Mouse (Mus musculus): ENCODE measurements around the gene Txnrd1. TPM values are rescaled to one million over a fixed set of nuclear protein-coding genes. Genes with fewer than 3 reads are reported as not detected.

The Txnrd1 gene
- total RNA-seq, 2 experiments from 2014 or later, result 43.0 to 43.4 TPM

DNA sequence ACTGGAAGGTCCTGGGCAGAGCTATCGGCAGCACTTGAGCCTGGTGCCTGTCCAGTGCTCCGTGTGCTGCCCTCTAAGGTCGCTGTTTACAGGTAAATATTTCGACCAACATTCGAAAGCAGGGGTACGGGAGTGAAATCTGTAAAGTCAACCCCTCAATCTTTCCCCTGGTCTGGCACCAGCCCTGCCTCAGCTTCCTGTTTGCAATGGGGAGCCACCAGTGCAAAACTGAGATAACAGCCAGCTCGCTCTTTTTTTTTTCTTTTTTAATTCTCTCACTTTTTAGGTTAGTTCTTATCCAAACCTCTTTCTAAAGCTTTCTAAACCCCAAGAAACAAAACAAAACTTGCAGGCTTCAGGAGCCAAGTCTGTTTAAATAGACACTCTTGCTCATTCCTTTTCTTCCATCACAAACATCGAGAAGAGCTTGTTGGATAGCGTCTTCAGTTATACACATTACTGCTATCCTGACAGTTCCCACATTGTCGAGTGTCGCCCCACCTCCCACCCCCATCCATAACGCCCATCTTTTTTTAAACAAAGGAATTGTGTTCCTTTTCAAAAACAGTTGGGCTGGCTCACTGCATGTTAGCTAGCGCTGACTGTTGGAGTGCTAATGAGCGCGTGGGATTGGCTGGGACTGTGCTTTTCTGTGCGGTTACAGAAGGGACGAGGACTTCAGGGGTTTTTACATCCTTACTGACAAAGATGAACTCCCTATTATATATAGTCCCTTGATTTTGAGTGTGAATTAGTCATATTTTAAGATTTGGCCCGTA is 60.3 kb downstream of the Txnrd1 start:
- DNase-seq (ENCODE audit: low spot score in 2 of 2), result peak in 1 of 2 experiments; percentile 86
- intact Hi-C loops (cut with DNase I), result no loop called here

DNA sequence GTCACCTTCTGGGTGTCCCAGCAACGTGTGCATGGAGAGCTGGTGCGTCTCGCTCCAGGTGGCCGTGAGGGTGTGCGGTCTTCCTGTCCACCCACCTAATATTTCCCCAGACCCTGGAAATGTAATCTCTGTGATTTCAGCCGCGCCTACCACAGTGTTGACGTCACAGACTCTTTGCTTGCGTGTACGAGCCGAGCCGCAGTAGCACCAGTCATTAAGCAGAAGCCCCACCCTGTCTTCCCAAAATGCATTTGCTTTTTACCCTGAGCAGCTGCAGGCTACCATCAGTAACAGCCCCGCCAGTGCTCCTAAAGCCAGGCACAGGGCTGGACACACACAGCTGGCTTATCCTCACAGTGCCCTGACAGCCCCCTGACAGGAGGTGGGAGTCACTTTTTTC is 64.2 kb downstream of the Txnrd1 start:
- no peak for DNase-seq (ENCODE audit: low spot score in 2 of 2)
- intact Hi-C loops (cut with DNase I), result no loop called here

DNA sequence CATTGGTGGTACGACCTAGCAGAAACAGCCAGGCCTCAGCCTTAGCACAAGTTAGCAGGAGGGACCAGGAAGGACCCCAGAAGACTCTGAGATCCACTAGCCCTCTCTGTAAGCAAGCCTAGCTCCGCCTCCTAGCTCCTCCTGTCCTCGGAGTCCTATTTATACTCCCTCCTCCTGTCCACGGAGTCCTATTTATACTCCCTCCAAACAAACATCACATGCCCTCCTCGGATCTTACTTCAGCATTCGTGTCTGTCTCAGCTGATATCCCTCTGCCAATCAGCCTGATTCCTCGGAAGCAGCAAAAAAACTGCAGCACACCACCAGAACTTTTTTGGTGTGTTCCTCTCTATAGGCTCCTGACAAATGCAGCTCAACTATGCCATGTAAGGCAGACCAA is 65.1 kb downstream of the Txnrd1 start:
- intact Hi-C loops (cut with DNase I), result no loop called here
- DNase-seq (ENCODE audit: low spot score in 2 of 2), result no peak

DNA sequence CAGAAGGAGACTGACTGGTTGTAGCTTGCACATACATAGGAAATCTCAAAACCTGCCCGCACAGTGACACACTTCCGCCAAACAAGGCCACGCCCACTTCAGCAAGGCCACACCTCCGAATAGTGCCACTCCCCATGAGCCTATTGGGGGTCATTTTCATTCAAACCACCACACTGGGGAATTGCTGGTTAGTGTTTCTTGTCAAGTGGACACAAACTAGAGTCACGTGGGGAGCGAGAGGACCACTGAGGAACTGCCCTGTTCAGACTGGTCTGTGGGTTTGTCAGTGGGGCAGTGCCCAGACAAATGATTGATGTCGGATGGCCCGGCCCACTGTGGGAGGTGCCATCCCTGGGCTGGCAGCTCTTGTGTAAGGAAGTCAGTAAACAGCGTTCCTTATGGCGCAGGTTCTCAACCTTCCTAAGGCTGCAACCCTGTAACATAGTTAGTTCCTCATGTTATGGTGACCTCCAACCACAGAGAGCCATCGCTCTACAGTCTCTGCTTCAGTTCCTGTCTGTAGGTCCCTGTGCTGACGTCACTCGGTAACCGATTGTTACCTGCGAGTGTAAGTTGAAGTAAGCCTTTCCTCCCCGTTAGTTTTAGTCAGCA is 66.2 kb downstream of the Txnrd1 start:
- DNase-seq (ENCODE audit: low spot score in 2 of 2), result no peak
- intact Hi-C loops (cut with DNase I), result loop anchor here (10.0 kb wide), 1 partner anchor 645 kb away; the partner anchor contains the start of gene Washc4

DNA sequence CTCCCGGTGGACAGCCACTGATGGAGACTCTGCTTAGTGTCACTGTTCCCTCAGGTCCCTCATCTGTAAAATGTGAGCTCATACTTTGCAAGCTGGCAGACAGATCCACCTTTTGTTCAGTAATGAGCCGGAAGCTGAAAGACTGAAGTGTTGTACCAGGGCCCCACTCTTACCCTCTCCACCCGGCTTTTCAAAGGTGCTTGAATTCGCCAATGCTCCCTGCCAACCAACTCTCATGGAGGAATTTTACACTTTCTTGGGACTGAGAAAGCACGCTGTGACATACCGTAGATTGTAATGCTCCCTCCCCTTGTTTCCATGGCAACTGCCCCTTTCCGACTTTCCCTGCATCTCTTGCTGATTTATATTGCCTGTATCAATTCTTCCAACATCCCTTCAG is 66.8 kb downstream of the Txnrd1 start:
- peak in 1 of 2 experiments; percentile 40 for DNase-seq (ENCODE audit: low spot score in 2 of 2)
- intact Hi-C loops (cut with DNase I), result loop anchor here (10.0 kb wide), 1 partner anchor 644 kb away; the partner anchor contains the start of gene Washc4

DNA sequence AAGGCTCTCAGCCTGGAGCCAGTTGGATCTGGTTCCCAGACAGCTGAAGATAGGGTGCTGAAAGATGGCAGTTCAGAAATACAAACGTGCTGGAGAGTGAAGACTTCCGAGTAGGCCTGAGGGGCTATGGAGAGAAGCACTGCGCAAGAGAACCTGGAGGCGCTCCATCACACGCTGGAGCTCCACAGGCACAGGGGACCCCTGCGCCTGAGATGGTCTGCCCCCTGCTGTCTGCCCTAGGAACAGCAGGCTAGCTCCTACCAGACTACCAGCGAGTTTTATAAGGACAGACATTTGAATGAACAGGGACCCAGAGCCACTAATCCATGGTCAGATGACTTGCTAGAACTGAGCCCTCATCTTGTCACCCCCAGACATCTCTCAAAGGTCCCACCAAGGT is 67.7 kb downstream of the Txnrd1 start:
- peak; percentile 77 to 81 for DNase-seq (ENCODE audit: low spot score in 2 of 2)
- intact Hi-C loops (cut with DNase I), result loop anchor here (1.0 to 10.0 kb wide), 2 partner anchors 89 to 643 kb away; partner anchors contain the start of gene Washc4

DNA sequence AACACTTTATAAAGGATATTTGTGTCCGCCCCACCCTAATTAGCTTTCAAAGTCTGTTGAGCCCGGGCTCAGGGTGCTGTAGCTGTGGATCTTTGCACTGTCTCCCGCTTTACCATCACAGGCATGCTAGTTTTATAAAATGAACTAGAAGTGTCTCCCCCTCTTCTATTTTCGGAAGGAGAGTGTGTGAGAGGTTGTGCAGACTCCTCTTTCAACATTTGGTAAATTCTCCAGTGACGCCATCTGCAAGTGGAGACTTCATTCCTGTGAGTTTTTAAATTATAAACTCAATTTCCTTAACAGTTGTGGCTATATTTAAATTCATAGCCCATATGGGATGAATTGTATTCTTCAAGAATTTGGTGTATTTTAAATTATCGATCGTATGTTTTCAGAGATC is 74.8 kb downstream of the Txnrd1 start:
- intact Hi-C loops (cut with DNase I), result loop anchor here (2.0 to 10.0 kb wide), 4 partner anchors 274 to 636 kb away; partner anchors contain the start of gene Washc4
- peak in 1 of 2 experiments; percentile 65 for DNase-seq (ENCODE audit: low spot score in 2 of 2)

DNA sequence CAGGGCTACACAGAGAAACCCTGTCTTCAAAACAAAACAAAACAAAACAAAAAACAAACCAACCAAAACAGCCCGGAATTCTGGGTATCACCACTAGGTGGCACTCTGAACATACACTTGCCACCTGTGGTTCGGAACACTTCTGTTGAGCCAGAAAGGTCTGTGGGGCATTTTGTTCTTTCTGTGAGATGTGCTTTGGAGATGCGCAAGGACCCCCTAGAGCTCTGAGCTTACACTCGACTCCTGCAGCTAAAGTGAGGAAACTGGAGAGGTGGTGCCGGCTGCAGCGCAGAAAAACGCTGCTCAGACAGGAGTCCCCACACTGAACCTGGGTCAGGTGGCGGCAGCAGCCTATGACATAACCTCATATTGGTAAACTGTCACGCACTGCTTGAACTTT is 75.6 kb downstream of the Txnrd1 start:
- intact Hi-C loops (cut with DNase I), result loop anchor here (2.0 to 10.0 kb wide), 4 partner anchors 273 to 635 kb away; partner anchors contain the start of gene Washc4
- peak; percentile 65 to 71 for DNase-seq (ENCODE audit: low spot score in 2 of 2)

DNA sequence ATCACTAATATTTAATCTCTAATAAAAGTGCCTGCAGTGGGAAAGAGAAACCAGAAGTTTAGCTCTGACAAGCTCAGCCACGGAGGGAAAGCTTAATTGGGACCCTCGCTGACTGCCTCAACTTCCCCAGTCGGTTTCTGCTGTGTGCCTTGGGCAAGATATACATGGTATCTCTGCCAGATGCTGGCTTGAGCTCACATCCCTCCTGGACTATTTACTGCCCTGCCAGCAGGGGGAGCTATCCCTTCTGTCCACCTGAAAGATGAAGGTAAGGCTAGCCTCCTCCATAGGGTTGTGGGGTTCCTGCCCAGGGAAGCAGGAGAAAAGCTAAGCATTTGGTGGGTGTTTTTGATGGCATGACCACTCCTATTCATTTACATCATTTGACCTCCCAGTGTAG is 76.4 kb downstream of the Txnrd1 start:
- intact Hi-C loops (cut with DNase I), result loop anchor here (2.0 to 5.0 kb wide), 2 partner anchors 72 to 193 kb away; no protein-coding TSS in a partner anchor
- no peak for DNase-seq (ENCODE audit: low spot score in 2 of 2)

DNA sequence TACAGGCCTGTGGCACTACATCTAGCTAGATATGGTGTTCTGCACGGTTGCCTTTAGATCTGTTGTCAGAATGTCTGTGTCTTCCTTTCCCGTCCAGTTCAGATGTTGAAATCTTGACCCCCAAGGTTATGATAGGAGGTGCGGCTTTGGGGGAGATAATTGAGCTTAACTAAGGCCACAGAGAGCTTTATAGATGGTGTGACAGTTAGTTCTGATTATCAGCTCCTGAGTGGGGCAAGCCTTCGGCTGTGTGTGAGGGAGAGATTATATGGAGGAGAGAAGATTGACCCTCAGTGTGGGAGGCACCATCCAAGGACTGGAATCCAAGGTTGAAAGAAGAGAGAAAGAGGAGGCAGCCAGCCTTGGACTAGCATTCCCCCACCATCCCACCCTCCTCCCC is 79.5 kb downstream of the Txnrd1 start:
- no peak for DNase-seq (ENCODE audit: low spot score in 2 of 2)
- intact Hi-C loops (cut with DNase I), result loop anchor here (5.0 kb wide), 1 partner anchor 69 kb away; no protein-coding TSS in a partner anchor

DNA sequence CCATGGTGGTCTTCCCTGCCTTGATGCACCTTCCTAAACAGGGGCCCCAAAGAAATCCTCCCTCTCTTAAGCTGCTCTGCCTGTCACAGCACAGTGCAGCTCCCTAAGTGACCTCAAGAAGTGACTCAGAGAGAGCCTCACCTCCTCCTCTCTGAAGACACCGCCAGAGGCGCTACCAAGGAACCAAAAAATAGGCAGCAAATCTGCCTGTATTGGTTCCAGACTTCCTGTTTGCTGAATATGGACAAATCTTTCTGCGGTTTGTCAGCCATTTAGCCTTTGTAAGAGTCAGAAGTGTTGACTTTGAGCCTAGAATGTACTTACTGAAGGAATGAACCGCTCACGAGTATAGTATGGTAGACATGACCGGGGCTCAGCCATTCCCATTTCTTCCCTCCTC is 80.0 kb downstream of the Txnrd1 start:
- intact Hi-C loops (cut with DNase I), result loop anchor here (5.0 kb wide), 1 partner anchor 69 kb away; no protein-coding TSS in a partner anchor
- DNase-seq (ENCODE audit: low spot score in 2 of 2), result no peak

DNA sequence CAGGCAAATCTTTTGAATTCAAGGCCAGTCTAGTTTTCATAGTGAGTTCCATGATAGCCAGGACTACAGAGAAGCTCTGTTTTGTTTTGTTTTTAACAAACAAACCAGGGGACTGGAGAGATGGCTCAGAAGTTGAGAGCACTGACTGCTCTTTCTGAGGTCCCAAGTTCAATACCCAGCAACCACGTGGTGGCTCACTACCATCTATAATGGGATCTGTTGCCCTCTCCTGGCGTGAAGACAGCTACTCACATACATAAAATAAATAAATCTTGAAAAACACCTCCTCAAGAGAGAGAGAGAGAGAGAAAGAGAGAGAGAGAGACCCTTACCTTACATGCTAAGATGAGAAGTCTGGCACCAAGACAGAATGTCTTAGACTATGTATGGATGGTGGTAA is 84.9 kb downstream of the Txnrd1 start:
- intact Hi-C loops (cut with DNase I), result no loop called here
- no peak for DNase-seq (ENCODE audit: low spot score in 2 of 2)

DNA sequence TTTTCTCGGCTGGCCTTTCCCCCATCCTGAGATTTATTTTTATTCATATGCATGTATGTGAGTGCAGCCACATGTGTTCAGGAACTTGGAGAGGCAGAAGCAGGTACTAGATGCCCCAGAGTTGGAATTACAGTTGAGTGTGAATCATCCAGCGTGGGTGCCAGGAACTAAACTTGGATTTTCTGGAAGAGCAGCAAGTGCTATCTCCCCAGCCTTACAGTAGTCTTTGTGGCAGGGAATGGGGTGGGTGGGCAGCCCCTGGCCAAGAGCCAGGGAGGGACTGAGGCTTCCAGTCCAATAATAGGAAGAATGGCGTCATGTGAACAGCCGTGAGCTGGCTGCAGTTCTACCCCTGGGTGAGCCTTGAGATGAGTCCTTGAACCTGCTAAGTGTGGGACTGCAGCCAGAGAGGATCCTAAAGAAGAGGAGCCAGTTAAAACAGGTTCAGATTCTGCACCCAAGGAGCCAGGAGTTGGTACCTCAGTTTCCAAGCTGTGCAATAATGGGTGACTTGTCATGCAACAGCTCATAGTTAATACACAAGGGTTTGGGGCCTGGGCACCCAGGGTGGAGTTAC is 85.7 kb downstream of the Txnrd1 start:
- intact Hi-C loops (cut with DNase I), result no loop called here

DNA sequence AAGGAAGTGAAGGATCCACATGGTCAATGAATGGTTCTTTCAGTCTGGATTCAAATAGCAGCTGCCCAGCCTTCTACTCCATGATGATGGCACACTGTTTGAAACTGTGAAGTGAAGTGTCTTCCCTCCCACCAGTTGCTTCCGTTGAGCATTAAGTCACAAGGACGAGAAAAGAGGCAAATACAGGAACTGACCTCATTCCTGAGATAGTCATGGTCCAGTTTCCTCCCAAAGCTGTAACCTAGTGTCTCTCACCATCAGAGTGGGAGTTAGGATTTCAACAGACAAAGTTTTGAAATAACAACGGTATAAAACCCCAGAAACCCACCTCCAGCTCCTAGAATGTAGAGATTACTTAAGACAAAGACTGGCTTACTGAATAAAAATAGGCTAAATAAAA is 89.8 kb downstream of the Txnrd1 start:
- intact Hi-C loops (cut with DNase I), result no loop called here
- DNase-seq (ENCODE audit: low spot score in 2 of 2), result no peak

More for the DNA sequence above, 85.7 kb downstream of the Txnrd1 start:
- DNase-seq (ENCODE audit: low spot score in 2 of 2), result peak; percentile 47 to 93

DNA sequence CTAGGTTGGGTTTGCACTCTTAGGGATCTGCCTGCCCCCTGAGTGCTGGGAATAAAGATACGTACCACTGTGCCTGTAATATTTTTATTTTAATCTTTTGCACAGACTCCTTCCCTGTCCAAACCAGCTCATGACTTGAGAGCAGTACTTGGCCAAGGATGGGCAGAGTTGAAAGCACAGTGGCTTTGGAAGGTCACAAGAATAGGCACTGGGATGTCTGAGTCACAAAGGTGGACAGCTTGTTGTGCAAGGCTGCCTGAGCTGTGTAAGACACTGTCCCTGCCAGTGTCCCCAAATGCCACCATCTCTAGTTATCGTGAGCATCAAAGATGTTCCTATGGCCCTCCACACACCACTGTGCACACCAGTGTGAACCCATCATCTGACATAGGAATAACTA is 91.0 kb downstream of the Txnrd1 start:
- DNase-seq (ENCODE audit: low spot score in 2 of 2), result no peak
- intact Hi-C loops (cut with DNase I), result loop anchor here (5.0 kb wide), 1 partner anchor 58 kb away; no protein-coding TSS in a partner anchor

DNA sequence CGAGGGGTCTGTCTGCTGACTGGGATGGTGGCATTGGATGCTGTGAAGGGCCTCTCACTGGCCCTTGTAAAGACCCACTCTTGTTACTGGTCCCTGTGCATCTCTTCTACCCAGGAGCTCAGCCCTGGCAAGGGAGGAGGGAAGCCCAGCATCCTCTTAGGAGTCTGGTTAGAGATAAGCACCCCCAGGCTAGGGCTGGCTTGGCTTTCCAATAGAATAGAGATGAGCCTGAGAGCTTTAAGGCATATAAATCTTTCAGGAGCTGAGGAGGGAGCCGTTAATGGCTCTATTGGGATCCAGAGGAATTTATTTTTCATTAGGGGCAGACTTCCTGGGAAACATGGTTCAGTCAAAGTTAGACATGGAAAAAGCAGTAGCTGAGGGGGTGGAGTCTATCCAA is 91.9 kb downstream of the Txnrd1 start:
- intact Hi-C loops (cut with DNase I), result loop anchor here (5.0 kb wide), 1 partner anchor 57 kb away; no protein-coding TSS in a partner anchor
- no peak for DNase-seq (ENCODE audit: low spot score in 2 of 2)

DNA sequence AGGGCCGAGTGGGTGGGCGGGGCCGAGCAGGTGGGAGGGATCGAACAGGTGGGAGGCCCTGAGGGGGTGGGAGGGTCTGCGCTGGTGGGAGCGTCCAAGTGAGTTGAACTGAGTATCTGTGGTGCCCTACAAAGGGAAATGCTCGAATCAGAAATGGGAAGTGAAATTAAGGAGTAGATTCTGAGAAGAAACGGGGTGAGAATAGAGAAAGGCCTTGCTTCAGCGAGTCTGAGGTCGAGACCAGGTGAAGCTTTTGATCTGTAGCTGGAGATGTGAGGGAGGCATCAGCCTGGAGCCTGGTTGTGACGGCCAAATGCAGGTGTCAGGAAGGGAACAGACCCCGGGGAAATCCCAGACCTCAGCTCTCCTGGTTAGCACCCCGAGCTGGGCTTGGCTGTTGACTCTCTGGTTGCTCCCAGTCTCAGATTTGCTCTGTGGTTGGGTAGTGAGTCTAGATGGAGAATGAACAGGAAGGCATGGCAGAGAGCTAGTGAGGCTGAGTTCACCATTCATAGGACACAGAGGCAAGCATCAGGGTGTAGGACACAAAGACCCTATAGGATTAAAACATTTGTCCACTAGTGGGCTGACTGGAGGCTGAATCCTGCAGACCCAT is 101.4 kb downstream of the Txnrd1 start:
- no peak for DNase-seq (ENCODE audit: low spot score in 2 of 2)
- intact Hi-C loops (cut with DNase I), result no loop called here

DNA sequence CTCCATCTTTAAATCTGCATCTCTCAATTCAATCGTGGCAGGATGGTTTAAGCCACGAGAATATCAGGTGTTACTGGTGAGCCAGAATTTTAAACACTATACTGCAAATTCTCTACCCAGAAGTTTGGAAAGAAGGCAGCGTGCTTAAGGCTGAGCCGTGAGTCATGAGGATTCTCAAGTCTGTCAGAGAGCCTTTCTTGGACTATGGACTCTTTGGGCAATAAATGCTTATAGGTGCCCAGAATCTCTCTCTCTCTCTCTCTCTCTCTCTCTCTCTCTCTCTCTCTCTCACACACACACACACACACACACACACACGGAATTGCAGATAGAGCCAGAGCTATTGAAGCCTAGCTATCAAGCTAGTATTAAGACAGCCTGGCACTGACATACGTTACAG is 102.0 kb downstream of the Txnrd1 start:
- DNase-seq (ENCODE audit: low spot score in 2 of 2), result no peak
- intact Hi-C loops (cut with DNase I), result no loop called here
